Mouse (Mus musculus) stomach, embryonic 14.5 days (tissue): ENCODE data around the gene Mmp9. TPM values are rescaled to one million over a fixed set of nuclear protein-coding genes. Genes with fewer than 3 reads are reported as not detected.

Experiments
- ATAC-seq: fragments of 200-750 bp; cut with Nextera tagmentation; 2 replicates; pipeline ENCODE4 v1.8.0; 2017; ENCODE audit warnings: low read depth, moderate TSS enrichment; ENCODE audit not compliant: insufficient number of reproducible peaks, insufficient read depth, low FRiP score
- H3K27ac ChIP-seq: fragments of 300-500 bp; sonication (generic); 2 replicates; pipeline ENCODE4 v1.5.1; 2014; ENCODE audit warnings: mild to moderate bottlenecking, low read length, moderate library complexity, mixed read lengths
- H3K27me3 ChIP-seq: fragments of 300-500 bp; sonication (generic); 2 replicates; pipeline ENCODE4 v1.6.1; 2014; ENCODE audit warnings: low read length, control low read depth, mixed read lengths; ENCODE audit not compliant: control insufficient read depth, insufficient read depth
- H3K36me3 ChIP-seq: fragments of 300-500 bp; sonication (generic); 2 replicates; pipeline ENCODE4 v1.6.1; 2014; ENCODE audit warnings: mild to moderate bottlenecking, control low read depth, low read length, moderate library complexity, mixed read lengths; ENCODE audit not compliant: control insufficient read depth, insufficient read depth
- H3K4me1 ChIP-seq: fragments of 300-500 bp; sonication (generic); 2 replicates; pipeline ENCODE4 v1.6.1; 2014; ENCODE audit warnings: low read length, control low read depth, mixed read lengths; ENCODE audit not compliant: control insufficient read depth, insufficient read depth
- H3K4me2 ChIP-seq: fragments of 300-500 bp; sonication (generic); replicated peaks from 2 replicates; pipeline ENCODE4 v1.6.1; 2014; ENCODE audit warnings: low read depth, low read length, control low read depth
- H3K4me3 ChIP-seq: fragments of 300-500 bp; sonication (generic); 2 replicates; pipeline ENCODE4 v1.5.1; 2014; ENCODE audit warnings: low read depth, low read length, control low read depth
- H3K9ac ChIP-seq: fragments of 300-500 bp; sonication (generic); replicated peaks from 2 replicates; pipeline ENCODE4 v1.6.1; 2014; ENCODE audit warnings: low read depth, mild to moderate bottlenecking, control low read depth, low read length, moderate library complexity, mixed read lengths
- H3K9me3 ChIP-seq: fragments of 300-500 bp; sonication (generic); 2 replicates; pipeline ENCODE4 v1.6.1; 2016; ENCODE audit warnings: low read depth, low read length, control low read depth; ENCODE audit not compliant: control insufficient read depth
- WGBS: fragments of 180-500 bp; shearing (Covaris S2); extraction: QIAGEN DNeasy Blood & Tissue Kit; methylation state at CpG from one replicate; pipeline ENCODE4 v1.1.7; 2014; 5-methylcytosine and 5-hydroxymethylcytosine counted together
- polyA plus RNA-seq: library from polyadenylated mRNA; unstranded; fragments of >200 nt; fragmentation: Nextera tagmentation; extraction: Ambion mirVana; gene quantifications from 2 replicates; pipeline ENCODE4 v1.2.1, GENCODE M21; 2014

Gene Mmp9
- polyA plus RNA-seq, 1 experiment from 2014 or later: 1.8 TPM

GRCm38 (mm10) chr2:164972646-164973045 lies 32.1 kb downstream of the Mmp9 start:
- Histone ChIP-seq H3K27ac (no peak overlapping the region), H3K4me2 (no peak overlapping the region), H3K9ac (no peak overlapping the region), H3K4me1 (peaks cover 8% of the 10 kb centered on the region; the same call in 1 of the 2 replicates), H3K36me3 (no peaks in the 10 kb centered on the region), H3K4me3 (no peak overlapping the region), H3K9me3 (no peaks in the 10 kb centered on the region), H3K27me3 (peaks cover 39% of the 10 kb centered on the region)
- no peak for ATAC-seq
- 63% methylated on average over 5 of the region's 5 CpGs for WGBS

- no peaks in the 10 kb centered on the region for H3K4me1 ChIP-seq
- H3K9ac ChIP-seq: no peak overlapping the region
- WGBS: 86% methylated on average over 6 of the region's 6 CpGs
- no peaks in the 10 kb centered on the region for H3K9me3 ChIP-seq
- H3K4me3 ChIP-seq: no peak overlapping the region
- peaks cover 10% of the 10 kb centered on the region for H3K27me3 ChIP-seq
- H3K4me2 ChIP-seq: no peak overlapping the region
- H3K27ac ChIP-seq: no peak overlapping the region
- H3K36me3 ChIP-seq: no peaks in the 10 kb centered on the region
- ATAC-seq: no peak
Observed at GRCm38 (mm10) chr2:164975611-164976010, 35.0 kb downstream of the Mmp9 start.

- Histone ChIP-seq H3K9me3 (no peaks in the 10 kb centered on the region), H3K4me3 (no peak overlapping the region), H3K27me3 (no peaks in the 10 kb centered on the region), H3K9ac (no peak overlapping the region), H3K36me3 (no peaks in the 10 kb centered on the region), H3K27ac (no peak overlapping the region), H3K4me1 (no peaks in the 10 kb centered on the region), H3K4me2 (no peak overlapping the region)
- 27% methylated on average over 7 of the region's 7 CpGs for WGBS
- ATAC-seq: no peak
Observed at GRCm38 (mm10) chr2:164979749-164980148, 39.2 kb downstream of the Mmp9 start.

- Histone ChIP-seq H3K4me1 (no peaks in the 10 kb centered on the region), H3K27ac (no peak overlapping the region), H3K4me3 (no peak overlapping the region), H3K36me3 (no peaks in the 10 kb centered on the region), H3K27me3 (no peaks in the 10 kb centered on the region), H3K9ac (no peak overlapping the region), H3K9me3 (no peaks in the 10 kb centered on the region), H3K4me2 (no peak overlapping the region)
- 75% methylated on average over 6 of the region's 6 CpGs for WGBS
- no peak for ATAC-seq
Observed at GRCm38 (mm10) chr2:164985962-164986361, 45.4 kb downstream of the Mmp9 start.

GRCm38 (mm10) chr2:164986371-164987027 lies 45.9 kb downstream of the Mmp9 start:
- H3K27me3 ChIP-seq: no peaks in the 10 kb centered on the region
- ATAC-seq: no peak
- H3K4me1 ChIP-seq: no peaks in the 10 kb centered on the region
- no peak overlapping the region for H3K27ac ChIP-seq
- no peaks in the 10 kb centered on the region for H3K9me3 ChIP-seq
- H3K9ac ChIP-seq: no peak overlapping the region
- H3K4me2 ChIP-seq: no peak overlapping the region
- H3K4me3 ChIP-seq: no peak overlapping the region
- 66% methylated on average over 14 of the region's 14 CpGs for WGBS
- H3K36me3 ChIP-seq: no peaks in the 10 kb centered on the region

GRCm38 (mm10) chr2:164988777-164989176 lies 48.2 kb downstream of the Mmp9 start:
- H3K36me3 ChIP-seq: no peaks in the 10 kb centered on the region
- no peaks in the 10 kb centered on the region for H3K9me3 ChIP-seq
- H3K4me3 ChIP-seq: no peak overlapping the region
- no peak overlapping the region for H3K9ac ChIP-seq
- H3K4me2 ChIP-seq: no peak overlapping the region
- H3K4me1 ChIP-seq: no peaks in the 10 kb centered on the region
- no peaks in the 10 kb centered on the region for H3K27me3 ChIP-seq
- no peak overlapping the region for H3K27ac ChIP-seq
- no peak for ATAC-seq
- 66% methylated on average over 13 of the region's 13 CpGs for WGBS

- H3K9ac ChIP-seq: no peak overlapping the region
- no peaks in the 10 kb centered on the region for H3K9me3 ChIP-seq
- no peak overlapping the region for H3K27ac ChIP-seq
- 71% methylated on average over 3 of the region's 3 CpGs for WGBS
- H3K27me3 ChIP-seq: no peaks in the 10 kb centered on the region
- no peak overlapping the region for H3K4me3 ChIP-seq
- H3K36me3 ChIP-seq: no peaks in the 10 kb centered on the region
- ATAC-seq: no peak
- no peaks in the 10 kb centered on the region for H3K4me1 ChIP-seq
- no peak overlapping the region for H3K4me2 ChIP-seq
Observed at GRCm38 (mm10) chr2:164991111-164991510, 50.5 kb downstream of the Mmp9 start.

GRCm38 (mm10) chr2:164991808-164992207 lies 51.2 kb downstream of the Mmp9 start:
- Histone ChIP-seq H3K9me3 (no peaks in the 10 kb centered on the region), H3K9ac (no peak overlapping the region), H3K27me3 (no peaks in the 10 kb centered on the region), H3K4me3 (no peak overlapping the region), H3K27ac (no peak overlapping the region), H3K4me1 (no peaks in the 10 kb centered on the region), H3K4me2 (no peak overlapping the region), H3K36me3 (no peaks in the 10 kb centered on the region)
- WGBS: 22% methylated on average over 10 of the region's 10 CpGs
- no peak for ATAC-seq

- Histone ChIP-seq H3K27ac (no peak overlapping the region), H3K4me3 (no peak overlapping the region), H3K36me3 (no peaks in the 10 kb centered on the region), H3K4me1 (peaks cover 15% of the 10 kb centered on the region), H3K9me3 (no peaks in the 10 kb centered on the region), H3K9ac (no peak overlapping the region), H3K4me2 (no peak overlapping the region), H3K27me3 (peaks cover 9% of the 10 kb centered on the region; the same call in 1 of the 2 replicates)
- ATAC-seq: no peak
- WGBS: 89% methylated on average over 11 of the region's 11 CpGs
Observed at GRCm38 (mm10) chr2:164994156-164994555, 53.6 kb downstream of the Mmp9 start.
